Mouse (Mus musculus) G1E (cell line): ENCODE measurements around the gene Tmod2.

Experiments
- CTCF ChIP-seq: IDR thresholded peaks from 2 replicates; pipeline ENCODE4 v1.5.1; 2012; ENCODE audit warnings: low read depth, low read length, inconsistent platforms, mixed read lengths
- GATA1 ChIP-seq: IDR thresholded peaks from 2 replicates; pipeline ENCODE4 v1.6.1; 2012; ENCODE audit warnings: borderline replicate concordance, low read length, inconsistent platforms, mixed read lengths
- TAL1 ChIP-seq: conservative IDR thresholded peaks from 2 replicates; pipeline ENCODE4 v1.6.1; 2012; ENCODE audit warnings: low read depth, low read length, inconsistent platforms, mixed read lengths

- no peak for TF ChIP-seq CTCF
- no peak for TF ChIP-seq GATA1
- TF ChIP-seq TAL1, result no peak
These were observed 3.6 kb downstream of the Tmod2 start for GRCm38 (mm10) chr9:75607496-75607895.
